Mouse (Mus musculus): Measurements from ENCODE around the gene Olfr715b. TPM values are rescaled to one million over a fixed set of nuclear protein-coding genes. Genes with fewer than 3 reads are reported as not detected.
"Not testable (repeated sequence)": the region's sequence is repeated elsewhere in the genome, so short reads cannot be mapped to it uniquely, and the experiment has no call there.

Olfr715b gene
- polyA plus RNA-seq (2016; fragmentation: Nextera tagmentation; extraction: Ambion mirVana): not detected in 2 replicates

DNA sequence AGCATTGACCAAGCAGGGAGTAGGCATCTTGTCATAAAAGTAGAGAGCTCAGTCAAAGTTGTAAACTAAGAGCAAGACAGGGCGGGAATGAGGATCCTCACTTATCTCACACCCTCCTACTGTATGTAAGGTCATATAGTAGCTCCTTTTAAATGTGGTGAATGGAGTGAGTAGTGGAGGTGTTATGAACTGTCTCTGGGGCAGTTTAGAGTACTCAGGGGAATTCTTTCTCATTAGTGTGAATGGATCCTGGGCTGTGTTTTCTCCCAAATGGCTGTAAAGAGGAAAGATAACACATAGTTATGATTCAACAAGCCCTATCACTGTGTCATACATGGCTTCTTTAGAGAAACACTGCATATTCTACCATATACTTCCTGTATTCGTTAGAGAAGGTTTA is at the start of gene Olfr715b:
Gene Olfr715b (minus strand): TSS at position 101 of the 400 bp plus-strand sequence.
- H3K4me3 ChIP-seq: not testable (repeated sequence)

DNA sequence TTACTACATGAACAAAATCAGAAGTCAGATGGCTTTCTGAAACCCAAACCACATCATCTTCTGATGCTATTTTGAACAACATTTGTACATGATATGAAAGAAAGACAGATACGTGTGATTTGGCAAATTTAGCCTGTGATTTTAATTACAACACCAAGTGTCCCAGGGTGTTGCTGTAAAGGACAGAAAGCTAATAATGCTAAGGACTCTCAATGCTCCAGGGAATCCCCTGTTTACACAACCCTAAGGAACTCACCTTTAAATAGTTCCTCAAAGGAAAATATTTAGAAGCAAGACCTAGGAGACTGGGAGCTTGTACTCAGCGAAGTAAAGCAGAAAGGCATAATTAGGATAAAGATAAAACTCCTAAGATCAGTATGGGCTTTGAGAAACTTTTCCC is 27.9 kb upstream of the Olfr715b start, which contains the start of gene Olfr716:
Gene Olfr716 (plus strand): TSS at position 301 of the 400 bp plus-strand sequence.
- not testable (repeated sequence) for H3K4me3 ChIP-seq; H3K4me1 ChIP-seq (replicated peaks); H3K9ac ChIP-seq; H3K36me3 ChIP-seq; H3K27me3 ChIP-seq (replicated peaks); H3K9me3 ChIP-seq (replicated peaks); H3K4me2 ChIP-seq; ATAC-seq (ENCODE audit: insufficient number of reproducible peaks, low FRiP score); H3K27ac ChIP-seq (ENCODE audit: poor library complexity, severe bottlenecking)
- WGBS: 52% methylated on average over 2 of the region's 2 CpGs

More for the DNA sequence above, at the start of gene Olfr715b:
- 62% methylated on average over 2 of the region's 2 CpGs for WGBS
- not testable (repeated sequence) for H3K36me3 ChIP-seq; H3K9ac ChIP-seq; H3K9me3 ChIP-seq (replicated peaks); H3K27ac ChIP-seq (ENCODE audit: poor library complexity, severe bottlenecking); H3K4me1 ChIP-seq (replicated peaks); ATAC-seq (ENCODE audit: insufficient number of reproducible peaks, low FRiP score); H3K4me2 ChIP-seq; H3K27me3 ChIP-seq (replicated peaks)

DNA sequence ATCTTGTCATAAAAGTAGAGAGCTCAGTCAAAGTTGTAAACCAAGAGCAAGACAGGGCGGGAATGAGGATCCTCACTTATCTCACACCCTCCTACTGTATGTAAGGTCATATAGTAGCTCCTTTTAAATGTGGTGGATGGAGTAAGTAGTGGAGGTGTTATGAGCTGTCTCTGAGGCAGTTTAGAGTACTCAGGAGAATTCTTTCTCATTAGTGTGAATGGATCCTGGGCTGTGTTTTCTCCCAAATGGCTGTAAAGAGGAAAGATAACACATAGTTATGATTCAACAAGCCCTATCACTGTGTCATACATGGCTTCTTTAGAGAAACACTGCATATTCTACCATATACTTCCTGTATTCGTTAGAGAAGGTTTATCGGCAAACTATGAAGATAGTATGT is 20.8 kb upstream of the Olfr715b start, which contains the start of gene Olfr715:
Gene Olfr715 (minus strand): TSS at position 101 of the 400 bp plus-strand sequence.
- H3K9me3 ChIP-seq (replicated peaks); H3K4me2 ChIP-seq; H3K9ac ChIP-seq; H3K4me1 ChIP-seq (replicated peaks); ATAC-seq (ENCODE audit: insufficient number of reproducible peaks, low FRiP score); H3K27ac ChIP-seq (ENCODE audit: poor library complexity, severe bottlenecking); H3K36me3 ChIP-seq; H3K27me3 ChIP-seq (replicated peaks); H3K4me3 ChIP-seq: not testable (repeated sequence)
- 66% methylated on average over 3 of the region's 3 CpGs for WGBS

- Histone ChIP-seq H3K27me3 (replicated peaks) (no peaks in the 10 kb centered on the region), H3K4me2 (no peak within 1 kb of the TSS), H3K36me3 (no peaks in the 10 kb centered on the region), H3K9me3 (replicated peaks) (peaks cover 3% of the 10 kb centered on the region; the same call in 1 of the 2 replicates), H3K4me1 (replicated peaks) (no peaks in the 10 kb centered on the region), H3K27ac (ENCODE audit: poor library complexity, severe bottlenecking) (no peak within 1 kb of the TSS), H3K4me3 (no peak within 1 kb of the TSS), H3K9ac (no peak within 1 kb of the TSS)
- WGBS: 37% methylated on average over 1 of the region's 1 CpGs
- ATAC-seq (ENCODE audit: insufficient number of reproducible peaks, low FRiP score): no peak
Observed at GRCm38 (mm10) chr7:107092920-107093319, 17.2 kb downstream of the Olfr715b start, which contains the start of gene Olfr17. Olfr17 (plus strand) TSS chr7:107093220.

GRCm38 (mm10) chr7:107070681-107071080 is 39.5 kb downstream of the Olfr715b start, which contains the start of gene Olfr714:
Olfr714 (plus strand) TSS chr7:107070981.
- Histone ChIP-seq H3K4me1 (replicated peaks) (no peaks in the 10 kb centered on the region), H3K4me2 (no peak within 1 kb of the TSS), H3K9ac (no peak within 1 kb of the TSS), H3K27me3 (replicated peaks) (no peaks in the 10 kb centered on the region), H3K36me3 (no peaks in the 10 kb centered on the region), H3K4me3 (no peak within 1 kb of the TSS), H3K27ac (ENCODE audit: poor library complexity, severe bottlenecking) (no peak within 1 kb of the TSS), H3K9me3 (replicated peaks) (peaks cover 26% of the 10 kb centered on the region)
- 87% methylated on average over 2 of the region's 2 CpGs for WGBS
- no peak for ATAC-seq (ENCODE audit: insufficient number of reproducible peaks, low FRiP score)

Other genes starting within 250 kb of the Olfr715b start
- gene Olfr704, start 247.2 kb downstream of the Olfr715b start, polyA plus RNA-seq (2016; fragmentation: Nextera tagmentation; extraction: Ambion mirVana): not detected in 2 replicates
- not detected in 2 replicates for gene Olfr705, start 233.5 kb downstream of the Olfr715b start, polyA plus RNA-seq (2016; fragmentation: Nextera tagmentation; extraction: Ambion mirVana)
- not detected in 2 replicates for gene Olfr706, start 222.2 kb downstream of the Olfr715b start, polyA plus RNA-seq (2016; fragmentation: Nextera tagmentation; extraction: Ambion mirVana)
- not detected in 2 replicates for gene Olfr707, start 209.1 kb downstream of the Olfr715b start, polyA plus RNA-seq (2016; fragmentation: Nextera tagmentation; extraction: Ambion mirVana)
- not detected in 2 replicates for gene Olfr1532-ps1, start 202.4 kb downstream of the Olfr715b start, polyA plus RNA-seq (2016; fragmentation: Nextera tagmentation; extraction: Ambion mirVana)
- not detected in 2 replicates for gene Olfr709-ps1, start 178.2 kb downstream of the Olfr715b start, polyA plus RNA-seq (2016; fragmentation: Nextera tagmentation; extraction: Ambion mirVana)
- gene Olfr710, start 162.1 kb downstream of the Olfr715b start, polyA plus RNA-seq (2016; fragmentation: Nextera tagmentation; extraction: Ambion mirVana): not detected in 2 replicates
- not detected in 2 replicates for gene Olfr6, start 146.4 kb downstream of the Olfr715b start, polyA plus RNA-seq (2016; fragmentation: Nextera tagmentation; extraction: Ambion mirVana)
- gene Olfr711, start 134.9 kb downstream of the Olfr715b start, polyA plus RNA-seq (2016; fragmentation: Nextera tagmentation; extraction: Ambion mirVana): not detected in 2 replicates
- gene Olfr2, start 104.3 kb downstream of the Olfr715b start, polyA plus RNA-seq (2016; fragmentation: Nextera tagmentation; extraction: Ambion mirVana): not detected in 2 replicates
- gene Olfr713, start 79.2 kb downstream of the Olfr715b start, polyA plus RNA-seq (2016; fragmentation: Nextera tagmentation; extraction: Ambion mirVana): not detected in 2 replicates
- gene Olfr714, start 39.4 kb downstream of the Olfr715b start, polyA plus RNA-seq (2016; fragmentation: Nextera tagmentation; extraction: Ambion mirVana): not detected in 2 replicates
- not detected in 2 replicates for gene Olfr17, start 17.1 kb downstream of the Olfr715b start, polyA plus RNA-seq (2016; fragmentation: Nextera tagmentation; extraction: Ambion mirVana)
- not detected in 2 replicates for gene Olfr715, start 20.7 kb upstream of the Olfr715b start, polyA plus RNA-seq (2016; fragmentation: Nextera tagmentation; extraction: Ambion mirVana)
- not detected in 2 replicates for gene Olfr716, start 28.0 kb upstream of the Olfr715b start, polyA plus RNA-seq (2016; fragmentation: Nextera tagmentation; extraction: Ambion mirVana)
- gene Nlrp14, start 56.6 kb upstream of the Olfr715b start, polyA plus RNA-seq (2016; fragmentation: Nextera tagmentation; extraction: Ambion mirVana): not detected in 2 replicates
- gene Rbmxl2, start 99.1 kb upstream of the Olfr715b start, polyA plus RNA-seq (2016; fragmentation: Nextera tagmentation; extraction: Ambion mirVana): not detected in 2 replicates

All from heart, embryonic 12.5 days (tissue).